Mouse (Mus musculus): ENCODE measurements at regions not wholly inside any gene's neighbourhood (a gene's known extent, or its start where the extent isn't known, plus 50 kb on each side); places are given as distances from the start of the nearest gene placed in this dataset.

GRCm38 (mm10) chr4:89508103-89508763 is 171.0 kb upstream of the Dmrta1 start:
- TF ChIP-seq CTCF (conservative IDR thresholded peaks at IDR 0.05; ENCODE audit: insufficient read depth, insufficient read length, low read depth, low read length): no peak
- no peak for TF ChIP-seq POLR2A (IDR thresholded peaks at IDR 0.05; ENCODE audit: low read depth, low read length)

Data from kidney, adult 2 months (tissue).